Mouse (Mus musculus): Measurements from ENCODE around the gene Sbno2.
A peak's percentile ranks its signal among the peaks of the same experiment; 100 is the strongest.

Gene Sbno2

GRCm38 (mm10) chr10:80123932-80124562 is 18.7 kb upstream of the Sbno2 start:
- DNase-seq (ENCODE audit: low spot score) = no peak

- DNase-seq (ENCODE audit: low spot score) = no peak
Measured at GRCm38 (mm10) chr10:80121639-80122038, 16.3 kb upstream of the Sbno2 start.

GRCm38 (mm10) chr10:80120146-80120545 is 14.8 kb upstream of the Sbno2 start:
- DNase-seq (ENCODE audit: low spot score) = no peak

- DNase-seq (ENCODE audit: low spot score) = no peak
Measured at GRCm38 (mm10) chr10:80118552-80118951, 13.2 kb upstream of the Sbno2 start.

- DNase-seq (ENCODE audit: low spot score) = no peak
Measured at GRCm38 (mm10) chr10:80117736-80118135, 12.4 kb upstream of the Sbno2 start.

GRCm38 (mm10) chr10:80116927-80117691 is 11.7 kb upstream of the Sbno2 start:
- DNase-seq (ENCODE audit: low spot score) = peak; percentile 53

- peak; percentile 18 for DNase-seq (ENCODE audit: low spot score)
Measured at GRCm38 (mm10) chr10:80116563-80116926, 11.2 kb upstream of the Sbno2 start.

- no peak for DNase-seq (ENCODE audit: low spot score)
Measured at GRCm38 (mm10) chr10:80115944-80116335, 10.6 kb upstream of the Sbno2 start.

GRCm38 (mm10) chr10:80115290-80115943 is 10.0 kb upstream of the Sbno2 start, which contains the start of gene Stk11:
Stk11 (plus strand) TSS chr10:80115803.
- DNase-seq (ENCODE audit: low spot score) = peak; percentile 100

GRCm38 (mm10) chr10:80114341-80115284 is 9.2 kb upstream of the Sbno2 start:
- DNase-seq (ENCODE audit: low spot score) = peak; percentile 95

- no peak for DNase-seq (ENCODE audit: low spot score)
Measured at GRCm38 (mm10) chr10:80107678-80108077, 2.3 kb upstream of the Sbno2 start.

GRCm38 (mm10) chr10:80105926-80106325 is 555 bp upstream of the Sbno2 start:
- DNase-seq (ENCODE audit: low spot score) = peak; percentile 70

- no peak for DNase-seq (ENCODE audit: low spot score)
Measured at GRCm38 (mm10) chr10:80104181-80104580, 1.2 kb downstream of the Sbno2 start.

GRCm38 (mm10) chr10:80103032-80103431 is 2.3 kb downstream of the Sbno2 start:
- no peak for DNase-seq (ENCODE audit: low spot score)

GRCm38 (mm10) chr10:80102216-80102915 is 3.0 kb downstream of the Sbno2 start:
- peak; percentile 89 for DNase-seq (ENCODE audit: low spot score)

- DNase-seq (ENCODE audit: low spot score) = peak; percentile 57
Measured at GRCm38 (mm10) chr10:80100982-80101381, 4.4 kb downstream of the Sbno2 start.

- no peak for DNase-seq (ENCODE audit: low spot score)
Measured at GRCm38 (mm10) chr10:80098630-80099029, 6.7 kb downstream of the Sbno2 start.

- peak; percentile 56 for DNase-seq (ENCODE audit: low spot score)
Measured at GRCm38 (mm10) chr10:80097275-80097674, 8.1 kb downstream of the Sbno2 start.

GRCm38 (mm10) chr10:80095547-80095946 is 9.8 kb downstream of the Sbno2 start:
- DNase-seq (ENCODE audit: low spot score) = peak; percentile 41

GRCm38 (mm10) chr10:80094684-80095083 is 10.7 kb downstream of the Sbno2 start:
- no peak for DNase-seq (ENCODE audit: low spot score)

GRCm38 (mm10) chr10:80094085-80094484 is 11.3 kb downstream of the Sbno2 start:
- DNase-seq (ENCODE audit: low spot score) = no peak
